Mouse (Mus musculus): ENCODE measurements around the gene Zdhhc21. TPM values are rescaled to one million over a fixed set of nuclear protein-coding genes. Genes with fewer than 3 reads are reported as not detected.
A peak's percentile ranks its signal among the peaks of the same experiment; 100 is the strongest.

The Zdhhc21 gene
- 10.1 and 11.4 TPM in 2 replicates for polyA plus RNA-seq (2014; fragmentation: Nextera tagmentation; extraction: Ambion mirVana)

- WGBS: under 1% methylated on average over 72 of the region's 82 CpGs
- Histone ChIP-seq H3K36me3 (ENCODE audit: control insufficient read depth, insufficient read depth, low read length) (no peaks in the 10 kb centered on the region), H3K27me3 (ENCODE audit: control insufficient read depth, insufficient read depth, low read length) (no peaks in the 10 kb centered on the region), H3K9ac (ENCODE audit: low read length) (peak within 1 kb of the TSS; percentile 88), H3K4me1 (ENCODE audit: control insufficient read depth, insufficient read depth, low read length) (no peaks in the 10 kb centered on the region), H3K27ac (replicated peaks; ENCODE audit: low read depth, low read length) (peak within 1 kb of the TSS; percentile 30; the same call in 1 of the 2 replicates), H3K4me3 (ENCODE audit: low read depth, low read length) (peak within 1 kb of the TSS; percentile 80), H3K9me3 (ENCODE audit: control insufficient read depth, low read length) (no peaks in the 10 kb centered on the region), H3K4me2 (ENCODE audit: low read depth, severe bottlenecking) (peak within 1 kb of the TSS; percentile 60)
- ATAC-seq (ENCODE audit: insufficient number of reproducible peaks, low FRiP score, low TSS enrichment, low read depth) (peak; percentile 87), DNase-seq (ENCODE audit: low spot score) (peak; percentile 77)
Observed at GRCm38 (mm10) chr4:82859131-82860125, at the start of gene Zdhhc21. Gene Zdhhc21, minus strand, starts transcription at chr4:82859958.

DNA sequence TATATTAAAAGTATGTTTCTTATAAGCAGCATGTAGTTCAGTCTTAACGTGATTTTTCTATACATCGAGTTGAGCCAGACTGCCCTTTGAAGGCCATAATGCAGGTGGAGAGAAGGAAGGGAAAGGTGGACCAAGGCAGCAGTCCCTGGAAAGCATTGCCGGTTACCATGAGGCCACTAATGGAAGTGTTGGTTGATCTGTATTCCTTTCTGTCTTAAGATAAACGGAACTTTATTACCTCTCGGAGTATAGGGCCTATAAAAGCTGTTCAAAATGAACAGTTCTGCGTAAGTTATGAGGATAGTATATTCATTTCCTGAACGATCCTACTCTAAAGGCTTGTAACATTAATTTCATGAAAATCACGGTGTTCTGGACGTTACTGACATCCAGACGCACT lies 35.5 kb upstream of the Zdhhc21 start:
- no peak for DNase-seq (ENCODE audit: low spot score)
- no peak overlapping the region for H3K27ac ChIP-seq (replicated peaks; ENCODE audit: low read depth, low read length)

GRCm38 (mm10) chr4:82892247-82892646 lies 32.5 kb upstream of the Zdhhc21 start:
- H3K4me1 ChIP-seq (ENCODE audit: control insufficient read depth, insufficient read depth, low read length): peaks cover 12% of the 10 kb centered on the region
- H3K9ac ChIP-seq (ENCODE audit: low read length): no peak overlapping the region
- 64% methylated on average over 5 of the region's 5 CpGs for WGBS
- ATAC-seq (ENCODE audit: insufficient number of reproducible peaks, low FRiP score, low TSS enrichment, low read depth) (no peak), DNase-seq (ENCODE audit: low spot score) (no peak)
- H3K36me3 ChIP-seq (ENCODE audit: control insufficient read depth, insufficient read depth, low read length): no peaks in the 10 kb centered on the region
- H3K27me3 ChIP-seq (ENCODE audit: control insufficient read depth, insufficient read depth, low read length): no peaks in the 10 kb centered on the region
- no peak overlapping the region for H3K4me3 ChIP-seq (ENCODE audit: low read depth, low read length)
- H3K9me3 ChIP-seq (ENCODE audit: control insufficient read depth, low read length): no peaks in the 10 kb centered on the region
- H3K27ac ChIP-seq (replicated peaks; ENCODE audit: low read depth, low read length): peak overlapping the region; percentile 79
- H3K4me2 ChIP-seq (ENCODE audit: low read depth, severe bottlenecking): no peak overlapping the region

More for the DNA sequence above, 35.5 kb upstream of the Zdhhc21 start:
- Histone ChIP-seq H3K9me3 (ENCODE audit: control insufficient read depth, low read length) (no peaks in the 10 kb centered on the region), H3K4me3 (ENCODE audit: low read depth, low read length) (no peak overlapping the region), H3K9ac (ENCODE audit: low read length) (no peak overlapping the region), H3K4me1 (ENCODE audit: control insufficient read depth, insufficient read depth, low read length) (peaks cover 8% of the 10 kb centered on the region), H3K4me2 (ENCODE audit: low read depth, severe bottlenecking) (no peak overlapping the region), H3K36me3 (ENCODE audit: control insufficient read depth, insufficient read depth, low read length) (no peaks in the 10 kb centered on the region; the same call in 1 of the 2 replicates), H3K27me3 (ENCODE audit: control insufficient read depth, insufficient read depth, low read length) (no peaks in the 10 kb centered on the region)
- no peak for ATAC-seq (ENCODE audit: insufficient number of reproducible peaks, low FRiP score, low TSS enrichment, low read depth)
- WGBS: 64% methylated on average over 10 of the region's 10 CpGs

DNA sequence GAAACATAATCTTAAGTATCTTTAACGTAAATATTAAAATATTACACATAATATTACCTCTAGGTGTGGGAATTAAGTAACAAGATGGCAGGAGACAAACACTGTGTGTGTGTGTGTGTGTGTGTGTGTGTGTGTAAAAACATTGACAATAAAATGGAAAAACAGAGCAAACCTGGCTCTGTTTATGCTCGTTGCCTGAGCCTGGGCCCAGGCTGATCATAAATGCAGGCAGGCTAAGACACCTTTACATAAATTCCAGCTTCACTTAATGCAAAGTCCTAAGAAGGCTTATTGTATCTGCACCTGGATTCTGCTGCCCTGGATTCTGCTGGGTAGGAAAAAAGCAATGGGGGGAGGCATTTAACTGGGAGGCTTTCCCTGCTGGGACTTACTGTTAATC lies 31.8 kb upstream of the Zdhhc21 start:
- peak overlapping the region; percentile 79 for H3K27ac ChIP-seq (replicated peaks; ENCODE audit: low read depth, low read length)
- no peaks in the 10 kb centered on the region for H3K9me3 ChIP-seq (ENCODE audit: control insufficient read depth, low read length)
- ATAC-seq (ENCODE audit: insufficient number of reproducible peaks, low FRiP score, low TSS enrichment, low read depth): peak; percentile 41; the same call in 1 of the 2 replicates
- WGBS: 52% methylated on average over 2 of the region's 2 CpGs
- no peak overlapping the region for H3K4me3 ChIP-seq (ENCODE audit: low read depth, low read length)
- H3K27me3 ChIP-seq (ENCODE audit: control insufficient read depth, insufficient read depth, low read length): no peaks in the 10 kb centered on the region
- H3K36me3 ChIP-seq (ENCODE audit: control insufficient read depth, insufficient read depth, low read length): no peaks in the 10 kb centered on the region
- no peak for DNase-seq (ENCODE audit: low spot score)
- no peak overlapping the region for H3K4me2 ChIP-seq (ENCODE audit: low read depth, severe bottlenecking)
- peaks cover 12% of the 10 kb centered on the region for H3K4me1 ChIP-seq (ENCODE audit: control insufficient read depth, insufficient read depth, low read length)
- H3K9ac ChIP-seq (ENCODE audit: low read length): no peak overlapping the region

- peak overlapping the region; percentile 87 for H3K27ac ChIP-seq (replicated peaks; ENCODE audit: low read depth, low read length)
- H3K36me3 ChIP-seq (ENCODE audit: control insufficient read depth, insufficient read depth, low read length): no peaks in the 10 kb centered on the region
- H3K4me2 ChIP-seq (ENCODE audit: low read depth, severe bottlenecking): peak overlapping the region; percentile 12; the same call in 1 of the 2 replicates
- peaks cover 14% of the 10 kb centered on the region for H3K4me1 ChIP-seq (ENCODE audit: control insufficient read depth, insufficient read depth, low read length)
- H3K9ac ChIP-seq (ENCODE audit: low read length): no peak overlapping the region; the same call in 1 of the 2 replicates
- DNase-seq (ENCODE audit: low spot score) (peak; percentile 67), ATAC-seq (ENCODE audit: insufficient number of reproducible peaks, low FRiP score, low TSS enrichment, low read depth) (peak; percentile 75)
- H3K4me3 ChIP-seq (ENCODE audit: low read depth, low read length): no peak overlapping the region
- no peaks in the 10 kb centered on the region for H3K9me3 ChIP-seq (ENCODE audit: control insufficient read depth, low read length)
- WGBS: 39% methylated on average over 7 of the region's 7 CpGs
- no peaks in the 10 kb centered on the region for H3K27me3 ChIP-seq (ENCODE audit: control insufficient read depth, insufficient read depth, low read length)
Observed at GRCm38 (mm10) chr4:82891049-82891448, 31.3 kb upstream of the Zdhhc21 start.

GRCm38 (mm10) chr4:82890585-82890984 lies 30.8 kb upstream of the Zdhhc21 start:
- H3K4me3 ChIP-seq (ENCODE audit: low read depth, low read length): no peak overlapping the region
- H3K27me3 ChIP-seq (ENCODE audit: control insufficient read depth, insufficient read depth, low read length): no peaks in the 10 kb centered on the region
- H3K9me3 ChIP-seq (ENCODE audit: control insufficient read depth, low read length): no peaks in the 10 kb centered on the region
- H3K36me3 ChIP-seq (ENCODE audit: control insufficient read depth, insufficient read depth, low read length): no peaks in the 10 kb centered on the region
- H3K9ac ChIP-seq (ENCODE audit: low read length): no peak overlapping the region
- 78% methylated on average over 4 of the region's 4 CpGs for WGBS
- H3K4me2 ChIP-seq (ENCODE audit: low read depth, severe bottlenecking): 0 out of 2 replicates have a peak overlapping the region, but pooled peaks have one; percentile 12
- peaks cover 14% of the 10 kb centered on the region for H3K4me1 ChIP-seq (ENCODE audit: control insufficient read depth, insufficient read depth, low read length)
- DNase-seq (ENCODE audit: low spot score) (no peak), ATAC-seq (ENCODE audit: insufficient number of reproducible peaks, low FRiP score, low TSS enrichment, low read depth) (peak; percentile 40; the same call in 1 of the 2 replicates)
- peak overlapping the region; percentile 87 for H3K27ac ChIP-seq (replicated peaks; ENCODE audit: low read depth, low read length)

- no peaks in the 10 kb centered on the region for H3K36me3 ChIP-seq (ENCODE audit: control insufficient read depth, insufficient read depth, low read length)
- no peak for DNase-seq (ENCODE audit: low spot score)
- no peak overlapping the region for H3K4me3 ChIP-seq (ENCODE audit: low read depth, low read length)
- no peak overlapping the region for H3K4me2 ChIP-seq (ENCODE audit: low read depth, severe bottlenecking)
- no peaks in the 10 kb centered on the region for H3K9me3 ChIP-seq (ENCODE audit: control insufficient read depth, low read length)
- H3K4me1 ChIP-seq (ENCODE audit: control insufficient read depth, insufficient read depth, low read length): peaks cover 7% of the 10 kb centered on the region; the same call in 1 of the 2 replicates
- 72% methylated on average over 2 of the region's 2 CpGs for WGBS
- ATAC-seq (ENCODE audit: insufficient number of reproducible peaks, low FRiP score, low TSS enrichment, low read depth): no peak
- H3K27ac ChIP-seq (replicated peaks; ENCODE audit: low read depth, low read length): no peak overlapping the region
- no peaks in the 10 kb centered on the region for H3K27me3 ChIP-seq (ENCODE audit: control insufficient read depth, insufficient read depth, low read length)
- no peak overlapping the region for H3K9ac ChIP-seq (ENCODE audit: low read length)
Observed at GRCm38 (mm10) chr4:82886148-82886547, 26.4 kb upstream of the Zdhhc21 start.

GRCm38 (mm10) chr4:82885535-82885913 lies 25.8 kb upstream of the Zdhhc21 start:
- no peak for ATAC-seq (ENCODE audit: insufficient number of reproducible peaks, low FRiP score, low TSS enrichment, low read depth)
- Histone ChIP-seq H3K4me3 (ENCODE audit: low read depth, low read length) (no peak overlapping the region), H3K9me3 (ENCODE audit: control insufficient read depth, low read length) (no peaks in the 10 kb centered on the region), H3K9ac (ENCODE audit: low read length) (no peak overlapping the region), H3K4me1 (ENCODE audit: control insufficient read depth, insufficient read depth, low read length) (peaks cover 7% of the 10 kb centered on the region; the same call in 1 of the 2 replicates), H3K27me3 (ENCODE audit: control insufficient read depth, insufficient read depth, low read length) (no peaks in the 10 kb centered on the region), H3K4me2 (ENCODE audit: low read depth, severe bottlenecking) (no peak overlapping the region), H3K27ac (replicated peaks; ENCODE audit: low read depth, low read length) (no peak overlapping the region), H3K36me3 (ENCODE audit: control insufficient read depth, insufficient read depth, low read length) (no peaks in the 10 kb centered on the region)
- 41% methylated on average over 1 of the region's 1 CpGs for WGBS
- no peak for DNase-seq (ENCODE audit: low spot score)
